Mouse (Mus musculus) urinary bladder, postnatal 36 days (tissue): ENCODE data around the gene Tmem179b.
"Not testable (repeated sequence)": the region's sequence is repeated elsewhere in the genome, so short reads cannot be mapped to it uniquely, and the experiment has no call there.

ENCODE experiments used
- DNase-seq, 2 experiments: peaks; one replicate each; pipeline ENCODE4 v3.0.0; 2022; ENCODE audit warnings: low spot score in 2 of 2, mixed read lengths in 1 of 2

Gene Tmem179b

DNA sequence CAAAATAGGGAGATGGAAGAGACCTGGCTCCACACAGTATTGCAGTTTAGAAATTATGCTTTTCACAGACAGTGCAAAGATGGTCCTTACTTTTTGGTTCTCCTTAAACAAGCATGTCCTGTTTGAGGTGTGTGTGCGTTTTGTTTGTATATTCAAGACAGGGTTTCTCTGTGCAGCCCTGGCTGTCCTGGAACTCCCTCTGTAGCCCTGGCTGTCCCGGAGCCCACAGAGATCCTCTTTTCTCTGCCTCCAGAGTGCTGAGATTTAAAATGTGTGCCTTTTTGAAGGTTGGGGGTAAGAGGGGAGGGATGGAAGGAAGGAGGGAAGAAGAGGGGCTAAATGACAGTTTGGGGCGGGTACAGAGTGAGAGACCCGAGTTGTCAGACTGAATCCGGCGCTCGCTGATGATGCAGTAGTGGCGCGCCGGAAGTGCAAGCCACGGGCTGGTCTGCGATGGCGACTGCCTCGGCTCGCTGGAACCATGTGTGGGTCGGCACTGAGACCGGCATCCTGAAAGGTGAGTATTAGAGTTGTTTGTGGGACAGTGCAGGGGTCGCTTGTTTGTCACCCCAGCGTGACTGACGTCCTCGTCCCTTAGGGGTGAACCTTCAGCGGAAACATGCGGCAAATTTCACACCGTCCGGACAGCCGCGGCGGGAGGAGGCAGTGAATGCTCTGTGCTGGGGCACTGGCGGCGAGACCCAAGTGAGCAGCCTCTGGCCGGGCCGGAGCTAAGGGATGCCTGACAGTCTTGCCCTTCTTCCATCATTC, 38.7 kb downstream of the Tmem179b start, which contains the start of gene Wdr74:
TSS of gene Wdr74 (plus strand) at position 439 of the 771 bp plus-strand sequence.
- peak; percentile 84 to 90 for DNase-seq

DNA sequence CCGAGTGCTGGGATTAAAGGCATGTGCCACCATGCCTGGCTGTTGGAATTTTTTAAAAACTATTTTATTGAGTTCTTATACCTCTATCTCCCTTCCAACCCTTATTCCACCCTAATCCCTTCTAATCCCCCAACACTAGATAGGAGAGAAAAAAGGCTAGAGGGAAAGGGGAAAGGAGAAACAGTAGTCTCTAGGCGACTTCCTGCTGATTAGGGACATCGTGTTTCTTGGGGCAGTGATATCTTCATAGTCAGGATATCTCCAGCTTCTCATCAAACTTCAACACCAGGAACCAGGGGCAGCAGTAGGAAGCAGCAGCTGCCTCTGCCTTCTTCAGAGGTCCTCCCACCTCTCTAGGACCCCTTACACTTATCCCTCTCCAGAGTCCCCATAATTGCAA, 39.9 kb downstream of the Tmem179b start:
- no peak for DNase-seq

DNA sequence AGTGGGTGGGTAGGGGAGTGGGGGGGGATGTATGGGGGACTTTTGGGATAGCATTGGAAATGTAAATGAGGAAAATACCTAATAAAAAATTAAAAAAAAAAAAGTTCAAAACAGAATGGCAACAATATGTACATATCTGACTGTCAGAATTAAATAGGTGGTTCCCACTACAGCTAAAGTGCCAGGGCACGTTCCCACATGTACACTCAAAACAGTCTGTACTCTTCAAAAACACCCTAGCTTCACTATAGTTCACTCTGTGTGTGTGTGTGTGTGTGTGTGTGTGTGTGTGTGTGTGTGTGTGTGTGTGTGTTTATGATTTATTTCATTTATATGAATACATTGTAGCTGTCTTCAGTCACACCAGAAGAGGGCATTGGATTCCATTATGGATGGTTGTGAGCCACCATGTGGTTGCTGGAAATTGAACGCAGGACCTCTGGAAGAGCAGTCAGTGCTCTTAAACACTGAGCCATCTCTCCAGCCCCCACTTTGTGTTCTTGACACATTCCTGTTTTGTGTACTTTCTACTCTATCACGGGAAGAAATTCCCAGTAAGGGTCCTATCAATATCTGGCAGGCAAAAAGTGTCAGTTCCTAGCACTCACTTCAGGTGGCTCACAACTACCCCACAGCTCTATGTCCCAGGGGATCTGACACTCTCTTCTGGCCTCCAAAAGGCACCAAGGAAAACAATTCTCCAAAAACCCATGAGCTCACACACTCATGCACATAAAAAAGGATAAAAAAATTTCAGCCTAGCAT, 45.8 kb downstream of the Tmem179b start:
- DNase-seq, result not testable (repeated sequence)

DNA sequence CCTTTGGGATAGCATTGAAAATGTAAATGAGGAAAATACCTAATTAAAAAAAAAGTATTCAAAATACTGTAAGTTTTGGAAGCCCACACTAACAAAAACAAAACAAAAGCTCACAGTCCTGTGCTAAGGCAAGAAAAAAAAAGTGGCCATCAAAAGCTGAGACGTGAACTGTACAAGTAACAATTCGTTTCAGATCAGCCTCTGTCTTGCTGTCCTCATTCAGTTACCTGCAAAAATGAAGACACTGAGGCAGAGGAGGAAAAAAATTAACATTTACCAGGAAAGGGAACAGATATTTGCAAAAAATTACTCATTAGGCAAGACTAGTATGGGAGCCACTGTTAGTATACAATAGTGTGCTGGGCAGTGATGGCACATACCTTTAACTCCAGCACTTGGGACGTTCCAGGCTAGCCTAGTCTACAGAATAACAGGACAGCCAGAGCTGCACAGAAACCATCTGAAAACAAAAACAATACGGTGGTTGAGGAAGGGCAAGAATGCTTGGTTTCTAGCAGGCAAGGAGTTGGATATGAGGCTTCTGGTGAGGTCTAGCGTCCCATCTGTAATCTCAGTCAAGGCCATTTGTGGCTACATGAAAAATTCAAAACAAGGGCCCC, 46.7 kb downstream of the Tmem179b start:
- no peak for DNase-seq

DNA sequence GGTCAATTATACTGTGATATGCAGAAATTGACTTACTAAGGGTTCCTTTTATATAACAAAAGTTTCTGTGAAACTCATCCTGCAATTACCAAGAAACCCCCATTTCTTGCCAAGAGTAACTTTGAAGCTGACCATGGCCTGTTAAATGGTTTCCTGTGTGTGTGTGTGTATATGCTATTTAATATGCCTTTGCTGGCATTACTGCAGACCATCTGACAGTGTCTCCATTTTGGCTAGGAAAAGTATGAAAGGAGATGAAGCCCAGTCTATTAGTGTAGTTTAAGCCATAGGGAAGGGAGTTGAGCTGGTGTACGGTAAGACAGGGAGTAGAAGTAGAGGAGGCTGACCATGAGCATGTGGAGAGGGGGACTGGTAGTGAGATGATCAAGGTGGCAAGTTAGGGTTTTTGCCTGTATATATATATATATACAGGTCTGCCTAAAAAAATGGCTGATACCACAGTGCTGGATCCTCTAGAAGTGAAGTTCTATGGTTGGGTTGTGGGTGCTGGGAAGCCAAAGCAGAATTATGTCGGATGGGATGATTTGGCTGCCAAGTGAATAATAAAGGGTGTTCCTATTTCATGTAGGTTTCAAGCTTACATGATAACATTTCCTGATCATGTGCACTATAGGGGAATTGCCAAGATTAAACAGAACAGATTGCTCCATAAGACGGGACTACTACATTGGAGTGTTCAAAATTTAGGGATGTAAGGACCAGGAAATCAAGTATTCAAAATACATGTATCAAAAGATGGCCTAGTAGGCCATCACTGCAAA, 47.5 kb downstream of the Tmem179b start:
- no peak for DNase-seq

DNA sequence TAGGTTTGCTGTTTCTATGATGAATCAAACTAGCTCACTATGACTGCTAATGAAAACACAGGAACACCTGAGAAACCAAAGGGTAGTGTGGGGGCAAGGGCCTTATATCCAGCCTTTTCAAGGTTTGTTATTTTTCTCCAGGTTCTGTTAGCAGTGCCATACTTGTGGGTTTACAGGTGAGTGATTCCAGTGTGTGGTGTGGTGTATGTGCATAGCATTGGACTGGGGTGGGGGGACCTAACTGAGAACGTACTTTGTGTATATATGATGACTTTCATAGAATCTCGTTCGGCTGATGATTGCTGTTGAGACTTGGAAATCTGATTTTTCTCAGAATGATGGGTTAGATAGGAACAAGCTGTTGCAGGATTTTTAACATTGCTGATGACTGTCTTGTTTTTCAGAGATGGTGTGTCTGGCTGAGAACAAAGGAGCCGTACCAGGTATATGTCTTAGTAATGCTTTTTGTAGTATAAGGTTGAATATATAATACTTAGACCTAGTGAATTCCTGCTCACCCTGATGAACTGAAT, 49.1 kb downstream of the Tmem179b start:
- DNase-seq, result no peak

DNA sequence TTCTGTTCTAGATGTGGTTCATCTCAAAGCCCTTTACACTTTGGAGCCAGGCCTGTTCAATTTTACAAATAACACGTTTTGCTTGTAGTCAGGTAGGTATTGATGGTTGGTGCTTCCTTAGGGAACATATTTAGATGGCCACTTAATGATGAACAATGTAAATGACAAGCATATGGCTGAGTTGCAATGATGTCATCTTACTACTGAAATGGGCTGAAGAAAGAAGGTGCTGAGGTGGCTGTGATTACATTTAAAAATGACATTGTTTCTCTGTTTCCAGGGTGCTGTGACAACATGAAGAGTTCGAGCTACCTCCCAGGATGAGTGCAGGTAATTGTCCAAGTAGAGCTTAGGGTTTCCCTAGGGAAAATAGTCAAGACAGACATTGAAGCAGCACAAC, 49.9 kb downstream of the Tmem179b start:
- DNase-seq, result no peak

DNA sequence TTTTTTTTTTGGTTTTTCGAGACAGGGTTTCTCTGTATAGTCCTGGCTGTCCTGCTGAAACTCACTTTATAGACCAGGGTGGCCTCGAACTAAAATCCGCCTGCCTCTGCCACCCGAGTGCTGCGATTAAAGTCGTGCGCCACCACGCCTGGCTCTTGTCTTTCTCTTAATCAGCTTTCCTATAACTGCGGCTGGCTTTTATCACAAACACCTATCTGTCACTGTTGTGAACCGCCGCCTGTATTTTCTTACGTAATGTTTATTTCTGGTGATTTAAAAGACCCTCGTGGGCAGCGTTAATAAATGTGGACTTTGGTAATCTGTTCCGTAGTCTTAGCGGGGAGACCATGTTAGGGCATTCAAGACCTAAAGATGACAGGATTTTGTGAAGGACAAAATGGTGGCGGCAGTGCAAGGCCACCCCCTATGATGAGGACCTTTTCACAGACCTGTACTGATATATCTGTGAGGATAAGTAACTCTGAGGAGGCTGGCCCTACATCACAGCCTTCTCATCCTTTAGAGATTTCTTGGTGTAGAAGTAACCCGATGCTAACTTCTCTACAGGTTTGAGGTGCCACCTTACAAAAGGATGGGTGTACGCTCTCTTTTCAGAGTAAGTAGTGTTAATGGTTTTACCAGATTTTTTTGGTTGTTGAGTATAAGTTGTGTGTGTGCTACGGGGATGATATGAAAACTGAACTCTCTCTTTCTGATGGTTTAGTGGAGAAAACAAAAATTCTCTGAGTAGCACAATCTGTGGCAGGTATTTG, 50.5 kb downstream of the Tmem179b start:
- no peak for DNase-seq

DNA sequence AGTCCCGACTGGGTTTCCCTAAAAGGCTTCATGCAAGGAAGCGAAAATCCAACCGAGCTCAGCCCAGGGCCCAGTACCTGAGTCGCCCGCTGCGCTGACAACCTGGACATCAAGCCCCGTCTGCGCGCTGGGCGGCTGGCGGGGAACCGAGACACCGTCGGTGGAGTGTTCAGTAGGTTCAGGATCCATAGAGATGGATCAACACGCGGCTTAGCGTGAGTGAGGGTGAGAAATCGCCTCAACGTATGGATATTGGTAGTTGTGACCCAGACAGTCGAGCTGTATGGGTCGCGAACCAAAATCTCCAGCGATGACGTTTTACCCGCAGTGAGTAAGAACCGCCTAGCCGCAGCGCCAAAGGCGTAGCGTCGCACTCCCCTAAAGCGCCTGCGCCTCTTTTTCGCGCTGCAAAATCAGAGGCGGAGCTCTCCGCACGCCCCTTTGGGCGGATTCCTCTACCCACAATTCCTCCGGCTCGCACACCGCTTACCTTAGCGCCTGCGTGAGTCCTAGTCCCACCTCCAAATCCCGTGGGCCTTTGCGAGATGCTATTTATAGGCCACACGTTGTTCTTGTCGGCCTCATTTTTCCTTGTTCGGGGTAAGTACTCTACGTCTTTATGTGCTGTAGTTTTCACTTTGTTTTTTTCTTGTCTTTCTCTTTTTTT, 51.2 kb downstream of the Tmem179b start, which contains the start of gene Slc3a2:
TSS of gene Slc3a2 (minus strand) at position 463 of the 667 bp plus-strand sequence.
- peak; percentile 90 to 96 for DNase-seq

DNA sequence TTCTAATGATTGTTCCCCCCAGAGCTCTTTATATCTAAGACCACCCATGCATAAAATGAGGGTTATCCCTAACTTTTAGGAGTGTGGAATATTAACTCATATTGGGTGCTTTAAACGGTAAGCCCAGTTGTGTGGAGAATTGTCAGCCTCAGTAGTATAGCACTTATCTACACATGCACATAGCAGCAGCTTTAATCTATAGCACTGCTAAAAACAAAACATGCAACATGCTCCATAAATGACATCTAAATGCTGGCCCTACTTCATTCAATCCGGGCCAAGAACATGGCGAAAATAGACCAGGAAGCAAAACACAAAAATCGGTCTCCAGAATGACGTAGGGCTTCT, 51.7 kb downstream of the Tmem179b start:
- DNase-seq, result no peak
